Mouse (Mus musculus) testis, adult 2 months (tissue): ENCODE results near the gene Lhx9.
"Not testable (repeated sequence)": the region's sequence is repeated elsewhere in the genome, so short reads cannot be mapped to it uniquely, and the experiment has no call there.

Experiments
- CTCF ChIP-seq: fragments of 200-500 bp; IDR thresholded peaks from 2 replicates; pipeline ENCODE4 v1.5.1; 2012; ENCODE audit warnings: low read depth, mild to moderate bottlenecking, inconsistent platforms, low read length, moderate library complexity; ENCODE audit not compliant: control insufficient read depth, insufficient read depth, insufficient replicate concordance
- POLR2A ChIP-seq: fragments of 200-500 bp; IDR thresholded peaks from 2 replicates; pipeline ENCODE4 v1.6.1; 2012; ENCODE audit warnings: low read depth, mild to moderate bottlenecking, inconsistent platforms, low read length, moderate library complexity; ENCODE audit not compliant: control insufficient read depth

DNA sequence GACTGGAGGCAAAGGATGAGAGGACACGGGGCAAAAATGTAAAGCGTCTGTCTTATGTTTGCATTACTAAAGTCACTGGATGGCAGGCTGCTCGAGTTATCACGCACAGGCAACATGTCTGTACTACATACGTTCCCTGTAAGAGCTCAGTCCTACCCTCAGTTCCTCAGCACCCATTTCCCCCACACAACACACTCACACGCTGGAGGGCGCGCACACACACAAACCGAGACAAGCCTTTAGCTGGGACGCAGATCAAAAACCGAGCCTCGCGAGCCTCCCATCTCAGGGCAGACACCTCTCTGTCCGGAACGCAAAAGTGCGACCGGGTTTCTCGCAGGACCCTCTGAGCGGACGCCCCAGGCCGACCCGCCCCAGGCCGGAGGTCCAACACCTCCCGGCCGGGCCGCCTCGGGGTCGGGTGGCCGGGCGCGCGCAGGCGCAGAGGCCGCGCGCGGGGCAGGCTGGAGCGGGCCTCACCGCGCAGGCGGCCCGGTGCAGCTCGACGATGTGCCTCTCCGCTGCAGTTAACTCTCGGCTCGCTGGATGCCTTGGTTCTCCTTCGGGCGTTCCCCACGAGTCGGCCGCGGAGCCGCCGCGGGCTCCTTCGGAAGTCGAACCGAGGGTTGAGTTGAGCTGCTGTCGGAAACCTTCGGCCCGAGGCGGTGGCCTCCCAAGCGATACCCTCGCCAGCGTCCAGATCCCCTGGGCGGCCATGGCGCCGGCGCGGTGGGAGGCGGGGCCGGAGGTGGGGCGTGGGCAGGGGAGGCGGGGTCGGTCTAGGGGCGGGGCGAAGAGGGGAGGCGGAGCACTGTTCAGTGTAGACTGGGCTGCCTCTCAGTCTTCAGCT lies 7.9 kb upstream of the Lhx9 start, which contains the start of gene 2310009B15Rik:
- not testable (repeated sequence) for TF ChIP-seq CTCF
- TF ChIP-seq POLR2A, result peak; percentile 70
